Mouse (Mus musculus): Measurements from ENCODE around the gene Lcn4.

The Lcn4 gene

GRCm38 (mm10) chr2:26671182-26671581 is at the start of gene Lcn4:
Lcn4 (minus strand) TSS chr2:26671282.
- in situ Hi-C loops (cut with MboI; ENCODE audit: low pct_unique_long_range_greater_than_20kb in 1 of 2, low sequenced_read_pairs in 2 of 2, unreplicated experiment in 1 of 2) = loop anchor here in 1 of 2 experiments (25.0 kb wide), 1 partner anchor 166 kb away; no protein-coding TSS in a partner anchor

- in situ Hi-C loops (cut with MboI; ENCODE audit: low pct_unique_long_range_greater_than_20kb in 1 of 2, low sequenced_read_pairs in 2 of 2, unreplicated experiment in 1 of 2) = loop anchor here in 1 of 2 experiments (5.0 kb wide), 1 partner anchor 36 kb away; no protein-coding TSS in a partner anchor
These were observed 15.1 kb upstream of the Lcn4 start for GRCm38 (mm10) chr2:26686171-26686675.

GRCm38 (mm10) chr2:26668746-26669145 is 2.3 kb downstream of the Lcn4 start:
- in situ Hi-C loops (cut with MboI; ENCODE audit: low pct_unique_long_range_greater_than_20kb in 1 of 2, low sequenced_read_pairs in 2 of 2, unreplicated experiment in 1 of 2) = loop anchor here in 1 of 2 experiments (25.0 kb wide), 1 partner anchor 169 kb away; no protein-coding TSS in a partner anchor

GRCm38 (mm10) chr2:26663551-26663950 is 7.5 kb downstream of the Lcn4 start:
- in situ Hi-C loops (cut with MboI; ENCODE audit: low pct_unique_long_range_greater_than_20kb in 1 of 2, low sequenced_read_pairs in 2 of 2, unreplicated experiment in 1 of 2) = loop anchor here in 1 of 2 experiments (25.0 kb wide), 1 partner anchor 174 kb away; no protein-coding TSS in a partner anchor

GRCm38 (mm10) chr2:26663112-26663511 is 8.0 kb downstream of the Lcn4 start:
- in situ Hi-C loops (cut with MboI; ENCODE audit: low pct_unique_long_range_greater_than_20kb in 1 of 2, low sequenced_read_pairs in 2 of 2, unreplicated experiment in 1 of 2) = loop anchor here in 1 of 2 experiments (25.0 kb wide), 1 partner anchor 174 kb away; no protein-coding TSS in a partner anchor

GRCm38 (mm10) chr2:26662509-26662882 is 8.6 kb downstream of the Lcn4 start:
- in situ Hi-C loops (cut with MboI; ENCODE audit: low pct_unique_long_range_greater_than_20kb in 1 of 2, low sequenced_read_pairs in 2 of 2, unreplicated experiment in 1 of 2) = loop anchor here in 1 of 2 experiments (25.0 kb wide), 1 partner anchor 175 kb away; no protein-coding TSS in a partner anchor

- in situ Hi-C loops (cut with MboI; ENCODE audit: low pct_unique_long_range_greater_than_20kb in 1 of 2, low sequenced_read_pairs in 2 of 2, unreplicated experiment in 1 of 2) = loop anchor here in 1 of 2 experiments (25.0 kb wide), 1 partner anchor 175 kb away; no protein-coding TSS in a partner anchor
These were observed 9.1 kb downstream of the Lcn4 start for GRCm38 (mm10) chr2:26661768-26662508.

- in situ Hi-C loops (cut with MboI; ENCODE audit: low pct_unique_long_range_greater_than_20kb in 1 of 2, low sequenced_read_pairs in 2 of 2, unreplicated experiment in 1 of 2) = loop anchor here in 1 of 2 experiments (25.0 kb wide), 1 partner anchor 176 kb away; no protein-coding TSS in a partner anchor
These were observed 9.8 kb downstream of the Lcn4 start for GRCm38 (mm10) chr2:26661143-26661752.

GRCm38 (mm10) chr2:26657426-26657825 is 13.7 kb downstream of the Lcn4 start:
- in situ Hi-C loops (cut with MboI; ENCODE audit: low pct_unique_long_range_greater_than_20kb in 1 of 2, low sequenced_read_pairs in 2 of 2, unreplicated experiment in 1 of 2) = loop anchor here in 1 of 2 experiments (25.0 kb wide), 1 partner anchor 180 kb away; no protein-coding TSS in a partner anchor

- in situ Hi-C loops (cut with MboI; ENCODE audit: low pct_unique_long_range_greater_than_20kb in 1 of 2, low sequenced_read_pairs in 2 of 2, unreplicated experiment in 1 of 2) = loop anchor here in 1 of 2 experiments (5.0 to 25.0 kb wide), 2 partner anchors 183 to 383 kb away; no protein-coding TSS in a partner anchor
These were observed 16.4 kb downstream of the Lcn4 start for GRCm38 (mm10) chr2:26654687-26655086.

- in situ Hi-C loops (cut with MboI; ENCODE audit: low pct_unique_long_range_greater_than_20kb in 1 of 2, low sequenced_read_pairs in 2 of 2, unreplicated experiment in 1 of 2) = loop anchor here in 1 of 2 experiments (10.0 kb wide), 1 partner anchor 588 kb away; no protein-coding TSS in a partner anchor
These were observed 24.3 kb downstream of the Lcn4 start for GRCm38 (mm10) chr2:26646643-26647293.

- in situ Hi-C loops (cut with MboI; ENCODE audit: low pct_unique_long_range_greater_than_20kb in 1 of 2, low sequenced_read_pairs in 2 of 2, unreplicated experiment in 1 of 2) = loop anchor here (5.0 to 10.0 kb wide), 3 partner anchors 263 to 591 kb away; no protein-coding TSS in a partner anchor
These were observed 27.1 kb downstream of the Lcn4 start for GRCm38 (mm10) chr2:26643942-26644341.

GRCm38 (mm10) chr2:26641006-26641647 is 30.0 kb downstream of the Lcn4 start:
- in situ Hi-C loops (cut with MboI; ENCODE audit: low pct_unique_long_range_greater_than_20kb in 1 of 2, low sequenced_read_pairs in 2 of 2, unreplicated experiment in 1 of 2) = loop anchor here (5.0 to 10.0 kb wide), 3 partner anchors 266 to 594 kb away; no protein-coding TSS in a partner anchor

GRCm38 (mm10) chr2:26639838-26640830 is 30.9 kb downstream of the Lcn4 start:
- in situ Hi-C loops (cut with MboI; ENCODE audit: low pct_unique_long_range_greater_than_20kb in 1 of 2, low sequenced_read_pairs in 2 of 2, unreplicated experiment in 1 of 2) = loop anchor here (5.0 to 10.0 kb wide), 3 partner anchors 267 to 595 kb away; no protein-coding TSS in a partner anchor

- in situ Hi-C loops (cut with MboI; ENCODE audit: low pct_unique_long_range_greater_than_20kb in 1 of 2, low sequenced_read_pairs in 2 of 2, unreplicated experiment in 1 of 2) = no loop called here
These were observed 32.0 kb downstream of the Lcn4 start for GRCm38 (mm10) chr2:26639083-26639482.

GRCm38 (mm10) chr2:26638572-26638971 is 32.5 kb downstream of the Lcn4 start:
- in situ Hi-C loops (cut with MboI; ENCODE audit: low pct_unique_long_range_greater_than_20kb in 1 of 2, low sequenced_read_pairs in 2 of 2, unreplicated experiment in 1 of 2) = no loop called here

GRCm38 (mm10) chr2:26638039-26638438 is 33.0 kb downstream of the Lcn4 start:
- in situ Hi-C loops (cut with MboI; ENCODE audit: low pct_unique_long_range_greater_than_20kb in 1 of 2, low sequenced_read_pairs in 2 of 2, unreplicated experiment in 1 of 2) = no loop called here
